Mouse (Mus musculus) megakaryocyte, embryonic 14.5 days (primary cell): ENCODE measurements around the gene Prps1.

Experiments used
- FLI1 ChIP-seq: IDR thresholded peaks from 2 replicates; pipeline ENCODE4 v1.6.1; 2012; ENCODE audit warnings: low read length, inconsistent platforms, mixed read lengths
- GATA1 ChIP-seq: IDR thresholded peaks from 3 replicates; pipeline ENCODE4 v1.6.1; 2012; ENCODE audit warnings: mixed read lengths, low read length, inconsistent platforms, borderline replicate concordance

GRCm38 (mm10) chrX:140457502-140457901 lies 1.1 kb downstream of the Prps1 start:
- TF ChIP-seq GATA1 (no peak), FLI1 (no peak)
